Mouse (Mus musculus) liver, embryonic 14.5 days (tissue): ENCODE results near the gene Prkar2b. TPM values are rescaled to one million over a fixed set of nuclear protein-coding genes. Genes with fewer than 3 reads are reported as not detected.

Source experiments
- ATAC-seq: fragments of 200-750 bp; cut with Nextera tagmentation; 2 replicates; pipeline ENCODE4 v1.8.0; 2017; ENCODE audit warnings: moderate number of reproducible peaks, mild to moderate bottlenecking, moderate library complexity; ENCODE audit not compliant: insufficient read depth
- DNase-seq, 3 experiments: peaks; one replicate each; pipeline ENCODE4 v3.0.0-alpha.2; 2012 to 2013; ENCODE audit warnings: low read depth in 3 of 3, low spot score in 3 of 3
- H3K27ac ChIP-seq: fragments of 300-500 bp; sonication (generic); 2 replicates; pipeline ENCODE4 v1.5.1; 2014; ENCODE audit warnings: moderate library complexity, mild to moderate bottlenecking, control low read depth, inconsistent platforms
- H3K27me3 ChIP-seq: fragments of 300-500 bp; sonication (generic); 2 replicates; pipeline ENCODE4 v1.6.1; 2014; ENCODE audit warnings: mild to moderate bottlenecking, low read length, moderate library complexity; ENCODE audit not compliant: control insufficient read depth, insufficient read depth
- H3K36me3 ChIP-seq: fragments of 300-500 bp; sonication (generic); replicated peaks from 2 replicates; pipeline ENCODE4 v1.6.1; 2014; ENCODE audit warnings: low read depth; ENCODE audit not compliant: control insufficient read depth, insufficient read depth
- H3K4me1 ChIP-seq, 2 experiments: fragments of 200-500 bp in 1 of 2; fragments of 300-500 bp in 1 of 2; sonication (generic) in 1 of 2; replicated peaks; 2 replicates each; pipeline ENCODE4 v1.6.1; 2012 to 2014; ENCODE audit warnings: antibody characterized with exemption in 1 of 2, inconsistent platforms in 1 of 2, low read length in 1 of 2; ENCODE audit not compliant: control insufficient read depth in 2 of 2, insufficient read depth in 2 of 2
- H3K4me2 ChIP-seq: fragments of 300-500 bp; sonication (generic); 2 replicates; pipeline ENCODE4 v1.6.1; 2014; ENCODE audit warnings: low read depth, mild to moderate bottlenecking, control low read depth, moderate library complexity
- H3K4me3 ChIP-seq, 2 experiments: fragments of 200-500 bp in 1 of 2; fragments of 300-500 bp in 1 of 2; sonication (generic) in 1 of 2; 2 replicates each; pipeline ENCODE4 v1.5.1; 2012 to 2014; ENCODE audit warnings: low read depth in 2 of 2, low read length in 2 of 2, mild to moderate bottlenecking in 2 of 2, control low read depth in 1 of 2, inconsistent platforms in 1 of 2, moderate library complexity in 1 of 2; ENCODE audit not compliant: insufficient read depth in 1 of 2
- H3K9ac ChIP-seq: fragments of 300-500 bp; sonication (generic); replicated peaks from 2 replicates; pipeline ENCODE4 v1.6.1; 2014; ENCODE audit warnings: mild to moderate bottlenecking, control low read depth, moderate library complexity
- H3K9me3 ChIP-seq: fragments of 300-500 bp; sonication (generic); 2 replicates; pipeline ENCODE4 v1.6.1; 2016; ENCODE audit warnings: low read length, mixed read lengths; ENCODE audit not compliant: control insufficient read depth
- CTCF ChIP-seq: IDR thresholded peaks from 2 replicates; pipeline ENCODE4 v1.5.1; 2016; ENCODE audit warnings: antibody characterized with exemption, low read depth, control low read depth
- EP300 ChIP-seq: IDR thresholded peaks from 2 replicates; pipeline ENCODE4 v1.6.1; 2016; ENCODE audit warnings: antibody characterized with exemption, low read depth
- WGBS: fragments of 180-500 bp; shearing (Covaris S2); extraction: QIAGEN DNeasy Blood & Tissue Kit; methylation state at CpG from one replicate; pipeline ENCODE4 v1.1.7; 2014; ENCODE audit not compliant: insufficient replicate concordance; 5-methylcytosine and 5-hydroxymethylcytosine counted together
- polyA plus RNA-seq, 2 experiments: library from polyadenylated mRNA; depleted of rRNA in 1 of 2; stranded (reverse) in 1 of 2; unstranded in 1 of 2; fragments of >200 nt; fragmentation: Nextera tagmentation in 1 of 2; extraction: Ambion mirVana in 1 of 2; gene quantifications; 2 replicates each; pipeline versions ENCODE4 v1.2.1 to v1.2.3; 2012 to 2014

Gene Prkar2b
- polyA plus RNA-seq, 2 experiments = 41.3 to 89.6 TPM

DNA sequence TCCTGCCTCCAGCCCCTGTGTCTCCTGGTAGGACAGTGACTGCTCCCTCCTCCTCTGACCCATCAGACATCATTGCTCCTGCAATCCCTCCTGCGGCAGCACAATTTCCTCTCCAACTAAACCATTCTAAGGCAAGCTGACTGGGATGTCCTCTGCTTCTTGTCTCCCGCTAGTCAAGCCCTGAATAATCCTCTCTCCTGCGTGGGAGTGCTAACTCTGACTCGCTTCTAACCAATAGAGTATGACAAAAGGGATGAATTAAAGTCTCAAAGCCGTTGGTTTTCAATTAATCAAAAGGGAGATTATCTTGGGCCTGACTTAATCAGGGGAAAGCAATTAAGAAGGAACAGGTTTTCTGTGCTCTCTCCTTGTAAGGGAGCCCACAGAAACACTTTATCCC, 4.9 kb upstream of the Prkar2b start:
- no peak for DNase-seq
- ATAC-seq = no peak

DNA sequence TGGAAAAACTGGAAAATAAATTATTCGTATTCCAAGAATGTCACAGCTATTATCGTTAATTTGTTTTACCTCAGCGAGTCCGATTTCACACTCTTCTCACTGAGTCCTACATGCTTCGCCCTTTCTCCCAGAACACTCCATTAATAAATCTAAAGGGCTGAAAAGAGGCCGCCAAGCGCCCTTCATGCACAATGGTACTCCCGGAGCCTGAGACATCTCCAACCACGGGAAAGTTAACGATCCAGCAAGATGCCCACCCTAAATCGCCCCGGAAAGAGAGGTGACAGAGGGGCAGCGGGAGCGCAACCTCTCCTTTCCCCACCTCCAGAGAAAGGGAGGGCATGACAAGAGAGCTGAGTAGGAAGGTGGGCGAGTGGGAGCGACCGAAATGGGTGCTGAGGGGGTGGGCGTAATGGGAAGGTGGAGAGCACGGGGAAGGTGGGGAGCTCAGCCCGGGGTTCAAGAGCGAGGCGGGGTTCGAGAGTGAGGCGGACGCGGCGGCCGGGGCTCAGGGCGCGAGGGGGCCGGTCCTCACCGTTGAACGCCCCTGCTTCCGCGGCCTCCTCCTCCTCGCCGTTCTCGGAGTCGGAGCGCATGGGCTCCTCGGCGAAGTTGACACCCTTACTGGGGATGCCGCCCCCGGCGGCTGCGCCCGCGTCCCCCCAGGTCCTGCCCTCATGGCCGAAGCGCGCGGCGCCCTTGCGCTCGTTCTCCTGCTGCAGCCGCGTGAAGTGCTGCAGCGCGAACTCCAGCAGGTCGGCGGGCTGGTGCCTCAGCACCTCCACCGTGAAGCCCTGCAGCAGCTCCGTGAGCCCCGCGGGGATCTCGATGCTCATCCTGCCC, 628 bp downstream of the Prkar2b start:
- peaks cover 40 to 42% of the 10 kb centered on the region in 2 experiments for H3K4me1 ChIP-seq
- H3K4me3 ChIP-seq = peak overlapping the region; percentile 83 to 91
- no peak for TF ChIP-seq EP300
- no peak for TF ChIP-seq CTCF
- DNase-seq (no peak), ATAC-seq (peak; percentile 59)
- peaks cover 17% of the 10 kb centered on the region for H3K36me3 ChIP-seq
- WGBS = under 1% methylated on average over 62 of the region's 66 CpGs
- no peaks in the 10 kb centered on the region for H3K9me3 ChIP-seq
- peak overlapping the region; percentile 98 for H3K4me2 ChIP-seq
- H3K9ac ChIP-seq = peak overlapping the region; percentile 99
- H3K27me3 ChIP-seq = no peaks in the 10 kb centered on the region
- peak overlapping the region; percentile 93 for H3K27ac ChIP-seq

More for the DNA sequence above, 4.9 kb upstream of the Prkar2b start:
- WGBS = 58% methylated on average over 5 of the region's 5 CpGs
- Histone ChIP-seq H3K4me1 (peaks cover 18 to 19% of the 10 kb centered on the region in 2 experiments), H3K4me3 (no peak overlapping the region), H3K4me2 (no peak overlapping the region), H3K9me3 (no peaks in the 10 kb centered on the region), H3K9ac (no peak overlapping the region), H3K36me3 (no peaks in the 10 kb centered on the region), H3K27ac (no peak overlapping the region), H3K27me3 (no peaks in the 10 kb centered on the region)
- TF ChIP-seq EP300 (no peak), CTCF (no peak)

DNA sequence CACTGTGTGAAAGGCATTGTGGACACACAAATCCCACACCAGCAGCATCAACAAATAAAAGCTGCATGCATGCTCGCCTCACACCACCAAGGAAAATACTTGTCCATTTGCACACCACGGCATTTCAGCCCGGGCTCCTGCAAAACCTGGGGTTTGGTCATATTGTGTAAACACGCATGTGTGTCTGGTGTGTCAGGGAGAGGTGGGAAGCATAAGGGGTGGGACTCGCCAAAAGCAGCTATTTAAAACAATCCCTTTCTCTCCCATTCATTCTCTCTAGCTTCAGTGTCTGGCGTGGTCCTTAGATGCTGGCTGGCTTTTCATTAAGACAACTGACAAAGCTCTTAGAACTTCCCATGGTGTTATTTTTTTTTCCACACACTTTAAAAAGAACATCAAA, 1.4 kb downstream of the Prkar2b start:
- Histone ChIP-seq H3K36me3 (peaks cover 19% of the 10 kb centered on the region), H3K9me3 (no peaks in the 10 kb centered on the region), H3K9ac (peak overlapping the region; percentile 99), H3K4me1 (peaks cover 46 to 49% of the 10 kb centered on the region in 2 experiments), H3K27ac (peak overlapping the region; percentile 93), H3K4me2 (peak overlapping the region; percentile 98), H3K27me3 (no peaks in the 10 kb centered on the region), H3K4me3 (peak overlapping the region; percentile 83 to 91)
- WGBS = 9% methylated on average over 6 of the region's 6 CpGs
- ATAC-seq (no peak), DNase-seq (no peak)
- TF ChIP-seq EP300 (0 out of 2 replicates have a peak, but pooled peaks have one; percentile 6), CTCF (no peak)

DNA sequence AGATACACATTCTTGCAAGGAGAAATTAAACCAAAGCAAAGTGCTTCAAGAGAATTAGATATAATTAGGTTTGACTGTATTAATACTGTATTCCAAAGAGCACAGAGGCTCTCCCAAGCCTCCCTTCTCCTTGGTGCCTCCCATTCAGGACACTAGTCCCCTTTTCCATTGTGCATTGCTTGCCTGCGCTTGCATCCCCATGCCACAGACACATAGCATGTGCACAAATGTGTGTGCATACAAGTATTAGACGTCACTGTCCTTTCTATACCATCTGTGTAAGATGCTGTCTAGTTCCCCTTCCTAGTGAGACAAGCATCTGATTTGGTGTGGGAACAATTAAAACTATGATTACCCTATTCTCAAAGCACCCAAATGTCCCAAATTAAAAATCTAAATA, 2.0 kb downstream of the Prkar2b start:
- peaks cover 46 to 48% of the 10 kb centered on the region in 2 experiments for H3K4me1 ChIP-seq
- no peak for ATAC-seq
- peaks cover 19% of the 10 kb centered on the region for H3K36me3 ChIP-seq
- H3K4me3 ChIP-seq = peak overlapping the region; percentile 83 to 91
- H3K9ac ChIP-seq = peak overlapping the region; percentile 99
- peak overlapping the region; percentile 94 for H3K27ac ChIP-seq
- TF ChIP-seq CTCF = no peak
- TF ChIP-seq EP300 = no peak
- WGBS = 36% methylated on average over 2 of the region's 2 CpGs
- peak overlapping the region; percentile 98 for H3K4me2 ChIP-seq
- no peaks in the 10 kb centered on the region for H3K27me3 ChIP-seq
- no peak for DNase-seq
- H3K9me3 ChIP-seq = no peaks in the 10 kb centered on the region

DNA sequence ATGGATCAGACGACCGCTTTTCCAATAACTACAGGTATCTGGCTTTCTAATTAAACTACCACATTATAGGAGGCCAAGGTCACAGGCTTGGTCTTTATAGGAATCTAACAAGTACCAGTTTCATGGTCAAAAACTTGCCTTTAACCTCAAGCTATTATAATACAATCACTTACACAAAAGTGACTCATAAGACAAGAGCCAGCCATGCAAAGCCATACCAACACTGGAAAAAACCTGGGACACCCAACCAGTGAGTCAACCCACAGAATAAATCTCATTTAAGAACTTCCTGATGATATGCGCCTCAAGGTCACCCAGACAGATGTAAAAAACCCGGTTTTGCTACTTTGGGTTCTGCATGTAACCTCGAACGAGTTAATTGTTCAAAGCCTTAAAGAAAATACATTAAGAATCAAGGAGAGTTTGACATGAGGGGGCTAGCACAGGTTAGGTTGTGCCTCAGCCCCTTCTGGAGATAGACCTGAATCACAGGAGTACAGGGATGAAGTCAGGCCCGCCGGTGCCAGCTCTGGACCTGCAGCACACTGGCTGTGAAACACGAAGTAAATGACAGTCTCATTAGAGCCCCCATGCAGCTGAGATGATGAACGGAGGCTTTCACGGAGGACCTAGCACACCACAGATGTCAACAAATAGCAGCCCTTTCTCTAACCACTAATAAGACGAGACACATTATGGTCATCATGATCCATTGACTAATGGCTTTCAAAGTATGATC, 3.5 kb downstream of the Prkar2b start:
- Histone ChIP-seq H3K9me3 (no peaks in the 10 kb centered on the region), H3K36me3 (peaks cover 19% of the 10 kb centered on the region), H3K27ac (peak overlapping the region; percentile 94), H3K9ac (peak overlapping the region; percentile 99), H3K4me3 (peak overlapping the region; percentile 38 to 83), H3K4me2 (peak overlapping the region; percentile 98), H3K27me3 (no peaks in the 10 kb centered on the region), H3K4me1 (peaks cover 54 to 57% of the 10 kb centered on the region in 2 experiments)
- TF ChIP-seq EP300 = no peak
- TF ChIP-seq CTCF = no peak
- ATAC-seq (no peak), DNase-seq (no peak)
- 62% methylated on average over 12 of the region's 12 CpGs for WGBS
